Mouse (Mus musculus) bone marrow macrophage, adult 2 months (primary cell): Measurements from ENCODE around the gene Nemp1. TPM values are rescaled to one million over a fixed set of nuclear protein-coding genes. Genes with fewer than 3 reads are reported as not detected.
A peak's percentile ranks its signal among the peaks of the same experiment; 100 is the strongest.

Source experiments
- H3K27ac ChIP-seq: 2 replicates; pipeline ENCODE4 v1.5.1; 2012; ENCODE audit warnings: low read depth, low read length; ENCODE audit not compliant: insufficient read depth
- H3K4me1 ChIP-seq: 2 replicates; pipeline ENCODE4 v1.6.1; 2012; ENCODE audit warnings: low read length; ENCODE audit not compliant: control insufficient read depth, insufficient read depth
- H3K4me3 ChIP-seq: 2 replicates; pipeline ENCODE4 v1.5.1; 2012; ENCODE audit warnings: mild to moderate bottlenecking, low read length, moderate library complexity; ENCODE audit not compliant: insufficient read depth
- CTCF ChIP-seq: IDR thresholded peaks from 2 replicates; pipeline ENCODE4 v1.5.1; 2012; ENCODE audit warnings: low read depth, mild to moderate bottlenecking, low read length, moderate library complexity
- POLR2A ChIP-seq: IDR thresholded peaks from 2 replicates; pipeline ENCODE4 v1.6.1; 2012; ENCODE audit warnings: mild to moderate bottlenecking, low read depth, low read length, borderline replicate concordance
- polyA plus RNA-seq: library from polyadenylated mRNA; stranded (reverse); fragments of >200 nt; gene quantifications from 2 replicates; pipeline ENCODE4 v1.2.4, GENCODE M21; 2012; ENCODE audit not compliant: missing spikeins, insufficient read depth, insufficient read length

The Nemp1 gene
- polyA plus RNA-seq, 1 experiment, result 11.0 TPM

- Histone ChIP-seq H3K4me3 (no peak overlapping the region), H3K4me1 (peaks cover 19% of the 10 kb centered on the region), H3K27ac (peak overlapping the region; percentile 68)
- TF ChIP-seq CTCF (0 out of 2 replicates have a peak, but pooled peaks have one; percentile 2), POLR2A (no peak)
Observed at GRCm38 (mm10) chr10:127737552-127737951, 70.9 kb downstream of the Nemp1 start.

GRCm38 (mm10) chr10:127738151-127738882 is 71.6 kb downstream of the Nemp1 start:
- Histone ChIP-seq H3K4me1 (peaks cover 19% of the 10 kb centered on the region), H3K4me3 (no peak overlapping the region), H3K27ac (no peak overlapping the region)
- TF ChIP-seq CTCF, result peak; percentile 32; the same call in 1 of the 2 replicates
- TF ChIP-seq POLR2A, result no peak

GRCm38 (mm10) chr10:127739083-127739660 is 72.5 kb downstream of the Nemp1 start, which contains the start of gene Zbtb39:
TSS of gene Zbtb39 (plus strand) at chr10:127739538.
- Histone ChIP-seq H3K27ac (no peak within 1 kb of the TSS), H3K4me3 (peak within 1 kb of the TSS; percentile 94), H3K4me1 (peaks cover 19% of the 10 kb centered on the region)
- 0 out of 2 replicates have a peak, but pooled peaks have one; percentile 14 for TF ChIP-seq CTCF
- no peak for TF ChIP-seq POLR2A

GRCm38 (mm10) chr10:127739661-127740161 is 73.0 kb downstream of the Nemp1 start:
- H3K4me1 ChIP-seq, result peaks cover 19% of the 10 kb centered on the region
- TF ChIP-seq CTCF (no peak), POLR2A (no peak)
- no peak overlapping the region for H3K27ac ChIP-seq
- peak overlapping the region; percentile 94 for H3K4me3 ChIP-seq

- Histone ChIP-seq H3K27ac (no peak overlapping the region), H3K4me1 (peaks cover 6% of the 10 kb centered on the region), H3K4me3 (no peak overlapping the region)
- TF ChIP-seq CTCF (peak; percentile 91), POLR2A (no peak)
Observed at GRCm38 (mm10) chr10:127744661-127745060, 78.0 kb downstream of the Nemp1 start.

GRCm38 (mm10) chr10:127745886-127746285 is 79.2 kb downstream of the Nemp1 start:
- peaks cover 4% of the 10 kb centered on the region for H3K4me1 ChIP-seq
- H3K27ac ChIP-seq, result no peak overlapping the region
- TF ChIP-seq CTCF, result no peak
- no peak for TF ChIP-seq POLR2A
- no peak overlapping the region for H3K4me3 ChIP-seq

GRCm38 (mm10) chr10:127747254-127747653 is 80.6 kb downstream of the Nemp1 start:
- no peak for TF ChIP-seq CTCF
- TF ChIP-seq POLR2A, result no peak
- H3K4me1 ChIP-seq, result peaks cover 4% of the 10 kb centered on the region
- H3K27ac ChIP-seq, result no peak overlapping the region
- no peak overlapping the region for H3K4me3 ChIP-seq

- Histone ChIP-seq H3K27ac (no peak overlapping the region), H3K4me1 (peaks cover 4% of the 10 kb centered on the region), H3K4me3 (no peak overlapping the region)
- TF ChIP-seq CTCF, result no peak
- TF ChIP-seq POLR2A, result no peak
Observed at GRCm38 (mm10) chr10:127748847-127749612, 82.3 kb downstream of the Nemp1 start.

GRCm38 (mm10) chr10:127750136-127750777 is 83.6 kb downstream of the Nemp1 start:
- H3K4me1 ChIP-seq, result peaks cover 4% of the 10 kb centered on the region
- no peak overlapping the region for H3K4me3 ChIP-seq
- no peak overlapping the region for H3K27ac ChIP-seq
- TF ChIP-seq POLR2A (no peak), CTCF (no peak)

Other genes starting within 250 kb of the Nemp1 start
- 1.5 and 2.7 TPM in 2 replicates for gene Stac3, start 165.2 kb upstream of the Nemp1 start, polyA plus RNA-seq
- gene Ndufa4l2, start 151.9 kb upstream of the Nemp1 start, polyA plus RNA-seq, result not detected in 2 replicates
- gene Shmt2, start 144.5 kb upstream of the Nemp1 start, polyA plus RNA-seq, result 21.0 and 22.8 TPM in 2 replicates
- gene Nxph4, start 132.3 kb upstream of the Nemp1 start, polyA plus RNA-seq, result not detected in 2 replicates
- gene Lrp1, start 45.8 kb upstream of the Nemp1 start, polyA plus RNA-seq, result 361 and 418 TPM in 2 replicates
- gene Stat6, start 23.9 kb upstream of the Nemp1 start, polyA plus RNA-seq, result 128 and 144 TPM in 2 replicates
- 21.4 and 25.4 TPM in 2 replicates for gene Nab2, start 1.7 kb downstream of the Nemp1 start, polyA plus RNA-seq
- gene Myo1a, start 38.3 kb downstream of the Nemp1 start, polyA plus RNA-seq, result 0.31 TPM in 1 of 2 replicates, not detected in the other
- gene Tac2, start 57.6 kb downstream of the Nemp1 start, polyA plus RNA-seq, result not detected in 2 replicates
- 4.4 and 4.6 TPM in 2 replicates for gene Zbtb39, start 72.6 kb downstream of the Nemp1 start, polyA plus RNA-seq
- gene Gpr182, start 84.8 kb downstream of the Nemp1 start, polyA plus RNA-seq, result not detected in 2 replicates
- not detected in 2 replicates for gene Rdh1, start 92.8 kb downstream of the Nemp1 start, polyA plus RNA-seq
- not detected in 2 replicates for gene Rdh16f1, start 92.9 kb downstream of the Nemp1 start, polyA plus RNA-seq
- gene Rdh9, start 109.5 kb downstream of the Nemp1 start, polyA plus RNA-seq, result 0.60 TPM in 1 of 2 replicates, not detected in the other
- gene Rdh16, start 134.3 kb downstream of the Nemp1 start, polyA plus RNA-seq, result not detected in 2 replicates
- gene Rdh19, start 183.0 kb downstream of the Nemp1 start, polyA plus RNA-seq, result not detected in 2 replicates
- gene Rdh16f2, start 199.6 kb downstream of the Nemp1 start, polyA plus RNA-seq, result not detected in 2 replicates
- gene Rdh7, start 221.9 kb downstream of the Nemp1 start, polyA plus RNA-seq, result not detected in 2 replicates
- gene Sdr9c7, start 231.6 kb downstream of the Nemp1 start, polyA plus RNA-seq, result not detected in 2 replicates